In the genomic region with DNA sequence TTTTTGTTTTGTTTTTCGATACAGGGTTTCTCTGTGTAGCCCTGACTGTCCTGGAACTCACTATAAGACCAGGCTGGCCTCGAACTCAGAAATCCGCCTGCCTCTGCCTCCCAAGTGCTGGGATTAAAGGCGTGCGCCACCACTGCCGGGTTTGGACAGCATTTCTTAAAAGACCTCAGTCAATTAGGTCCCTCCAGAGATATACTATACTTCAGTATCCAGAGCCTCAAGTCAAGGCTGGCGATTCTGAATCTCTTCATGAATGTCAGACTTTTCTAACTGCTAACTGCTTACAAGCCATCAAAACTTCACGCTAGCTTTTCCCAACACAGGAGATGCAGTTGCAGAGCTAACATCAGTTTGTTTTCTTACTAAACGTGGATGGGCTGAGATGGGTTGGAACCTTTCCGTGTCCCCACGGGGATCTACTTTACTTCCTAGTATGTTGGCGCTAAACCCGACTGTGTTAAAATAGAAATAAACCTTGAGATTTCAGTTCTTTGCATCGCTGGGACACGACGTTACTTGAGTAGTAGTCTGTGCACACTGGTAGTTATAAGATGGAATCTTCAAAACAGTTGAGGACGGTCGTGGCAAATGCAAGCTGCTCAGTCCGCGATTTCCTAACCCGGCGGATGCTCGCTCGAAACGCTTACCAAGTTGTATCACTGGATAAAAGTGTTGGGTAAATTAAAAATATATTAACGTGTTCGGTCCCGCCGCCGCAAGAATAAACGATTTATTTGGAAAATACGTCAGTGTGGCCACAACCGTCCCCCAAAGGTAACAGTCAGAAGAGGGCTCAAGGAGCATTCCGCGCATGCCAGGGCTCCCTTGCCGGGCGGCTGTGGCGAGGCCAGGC, we compare ENCODE assay signal across 8 mouse cellular contexts. TPM values are rescaled to one million over a fixed set of nuclear protein-coding genes. Genes with fewer than 3 reads are reported as not detected.
DNase-seq lines count a peak whose midpoint lies in the region; ATAC-seq and TF ChIP-seq lines count a peak whose summit lies in the region.

No protein-coding gene starts in this region.

- H3K27me3 ChIP-seq in intestine, embryonic 15.5 days (replicated peaks): no peaks in the 10 kb centered on the region
- no peaks in the 10 kb centered on the region for H3K27me3 ChIP-seq in midbrain, embryonic 14.5 days (ENCODE audit: control insufficient read depth, insufficient read depth, low read length)

- no peak for TF ChIP-seq POLR2A in cortical plate, adult 2 months (IDR thresholded peaks at IDR 0.05; ENCODE audit: extremely low read depth, insufficient read depth, low read length)

- H3K36me3 ChIP-seq in intestine, embryonic 15.5 days: peaks cover 19% of the 10 kb centered on the region
- H3K36me3 ChIP-seq in midbrain, embryonic 14.5 days (ENCODE audit: control insufficient read depth, insufficient read depth, low read length): peaks cover 30% of the 10 kb centered on the region

- WGBS in intestine, embryonic 15.5 days: 17% methylated on average over 38 of the region's 38 CpGs
- WGBS in midbrain, embryonic 14.5 days: 20% methylated on average over 38 of the region's 38 CpGs

- ATAC-seq in intestine, embryonic 15.5 days: peak; percentile 92
- ATAC-seq in midbrain, embryonic 14.5 days (ENCODE audit: low FRiP score, low TSS enrichment): peak; percentile 87

- no peak for DNase-seq in layer of hippocampus, adult 2 months (ENCODE audit: low spot score in 2 of 2)
- DNase-seq in layer of hippocampus, adult 9-10 months (ENCODE audit: low spot score): no peak
- no peak for DNase-seq in midbrain, embryonic 14.5 days
- DNase-seq in ovary, adult 18-20 months (ENCODE audit: low spot score): no peak
- DNase-seq in thymus, postnatal 25 days: no peak
- no peak for DNase-seq in cerebellum, postnatal 25 days

- H3K4me1 ChIP-seq in cortical plate, adult 2 months (ENCODE audit: control insufficient read depth, insufficient read depth, low read length): peaks cover 3% of the 10 kb centered on the region
- peaks cover 12% of the 10 kb centered on the region for H3K4me1 ChIP-seq in intestine, embryonic 15.5 days (replicated peaks)
- H3K4me1 ChIP-seq in midbrain, embryonic 14.5 days (ENCODE audit: control insufficient read depth, insufficient read depth, low read length): peaks cover 9% of the 10 kb centered on the region; the same call in 1 of the 2 replicates

- peak overlapping the region; percentile 82 for H3K9ac ChIP-seq in intestine, embryonic 15.5 days
- peak overlapping the region; percentile 98 for H3K9ac ChIP-seq in midbrain, embryonic 14.5 days (replicated peaks; ENCODE audit: low read length)

- peak overlapping the region; percentile 98 for H3K27ac ChIP-seq in layer of hippocampus, adult 2 months
- H3K27ac ChIP-seq in cortical plate, adult 2 months (ENCODE audit: insufficient read depth, low read length): peak overlapping the region; percentile 97
- peak overlapping the region; percentile 93 for H3K27ac ChIP-seq in intestine, embryonic 15.5 days
- peak overlapping the region; percentile 94 for H3K27ac ChIP-seq in midbrain, embryonic 14.5 days (replicated peaks; ENCODE audit: low read depth, low read length)

- no peaks in the 10 kb centered on the region for H3K9me3 ChIP-seq in intestine, embryonic 15.5 days
- no peaks in the 10 kb centered on the region for H3K9me3 ChIP-seq in midbrain, embryonic 14.5 days (ENCODE audit: control insufficient read depth, low read length)

- no peak for TF ChIP-seq CTCF in layer of hippocampus, adult 2 months (conservative IDR thresholded peaks at IDR 0.05)
- TF ChIP-seq CTCF in cortical plate, adult 2 months (IDR thresholded peaks at IDR 0.05; ENCODE audit: extremely low read depth, insufficient read depth, low read length): no peak

- peak overlapping the region; percentile 99 for H3K4me3 ChIP-seq in layer of hippocampus, adult 2 months
- peak overlapping the region; percentile 98 for H3K4me3 ChIP-seq in cortical plate, adult 2 months (ENCODE audit: insufficient read depth, low read length)
- peak overlapping the region; percentile 88 for H3K4me3 ChIP-seq in intestine, embryonic 15.5 days (replicated peaks)
- peak overlapping the region; percentile 97 for H3K4me3 ChIP-seq in midbrain, embryonic 14.5 days (replicated peaks; ENCODE audit: low read depth, low read length)

- peak overlapping the region; percentile 67 for H3K4me2 ChIP-seq in intestine, embryonic 15.5 days (replicated peaks)
- H3K4me2 ChIP-seq in midbrain, embryonic 14.5 days (ENCODE audit: low read length): peak overlapping the region; percentile 80

RNA-seq across cellular contexts. Expression of a gene that starts 0.7 kb away (rescaled TPM):
- 1 to 10 TPM; 5.3 to 6.0 TPM for total RNA-seq in layer of hippocampus, adult 2 months (2021)
- polyA plus RNA-seq in cortical plate, adult 2 months (2012; rRNA removed): 5.3 and 7.6 TPM in 2 replicates
- 10.6 and 11.9 TPM in 2 replicates for polyA plus RNA-seq in intestine, embryonic 15.5 days (2015; fragmentation: Nextera tagmentation; extraction: Ambion mirVana)
- 12.0 and 12.1 TPM in 2 replicates for polyA plus RNA-seq in midbrain, embryonic 14.5 days (2014; fragmentation: Nextera tagmentation; extraction: Ambion mirVana)

RNA-seq across cellular contexts. Expression of a gene that starts 0.8 kb away (rescaled TPM):
- total RNA-seq in layer of hippocampus, adult 2 months (2021): 100 to 1,000 TPM; 130 to 144 TPM
- 140 and 143 TPM in 2 replicates for polyA plus RNA-seq in cortical plate, adult 2 months (2012; rRNA removed)
- 64.0 and 65.3 TPM in 2 replicates for polyA plus RNA-seq in intestine, embryonic 15.5 days (2015; fragmentation: Nextera tagmentation; extraction: Ambion mirVana)
- polyA plus RNA-seq in midbrain, embryonic 14.5 days (2014; fragmentation: Nextera tagmentation; extraction: Ambion mirVana): 102 and 118 TPM in 2 replicates

RNA-seq across cellular contexts. Expression of a gene that starts 32.8 kb away (rescaled TPM):
- 1 to 10 TPM; 5.0 to 6.1 TPM for total RNA-seq in layer of hippocampus, adult 2 months (2021)
- polyA plus RNA-seq in cortical plate, adult 2 months (2012; rRNA removed): 3.1 and 3.2 TPM in 2 replicates
- 0.91 and 0.96 TPM in 2 replicates for polyA plus RNA-seq in intestine, embryonic 15.5 days (2015; fragmentation: Nextera tagmentation; extraction: Ambion mirVana)
- polyA plus RNA-seq in midbrain, embryonic 14.5 days (2014; fragmentation: Nextera tagmentation; extraction: Ambion mirVana): 0.12 and 0.24 TPM in 2 replicates

RNA-seq across cellular contexts. Expression of a gene that starts 33.7 kb away (rescaled TPM):
- 100 to 1,000 TPM; 472 to 491 TPM for total RNA-seq in layer of hippocampus, adult 2 months (2021)
- 293 TPM in 2 replicates for polyA plus RNA-seq in cortical plate, adult 2 months (2012; rRNA removed)
- 280 and 297 TPM in 2 replicates for polyA plus RNA-seq in intestine, embryonic 15.5 days (2015; fragmentation: Nextera tagmentation; extraction: Ambion mirVana)
- 280 and 343 TPM in 2 replicates for polyA plus RNA-seq in midbrain, embryonic 14.5 days (2014; fragmentation: Nextera tagmentation; extraction: Ambion mirVana)

RNA-seq across cellular contexts. Expression of a gene that starts 42.3 kb away (rescaled TPM):
- total RNA-seq in layer of hippocampus, adult 2 months (2021): 1 to 10 TPM; 2.4 to 2.9 TPM
- polyA plus RNA-seq in cortical plate, adult 2 months (2012; rRNA removed): 43.3 and 50.1 TPM in 2 replicates
- 3.3 and 6.4 TPM in 2 replicates for polyA plus RNA-seq in intestine, embryonic 15.5 days (2015; fragmentation: Nextera tagmentation; extraction: Ambion mirVana)
- 2.1 and 2.6 TPM in 2 replicates for polyA plus RNA-seq in midbrain, embryonic 14.5 days (2014; fragmentation: Nextera tagmentation; extraction: Ambion mirVana)
